Mouse (Mus musculus) heart, adult 2 months (tissue): ENCODE data around the gene Nrxn3. TPM values are rescaled to one million over a fixed set of nuclear protein-coding genes. Genes with fewer than 3 reads are reported as not detected.

ENCODE experiments used
- DNase-seq, 2 experiments: peaks; one replicate each; pipeline ENCODE4 v3.0.0; 2021
- H3K27ac ChIP-seq: fragments of 200-600 bp; 2 replicates; pipeline ENCODE4 v1.8.1; 2022
- H3K27me3 ChIP-seq: fragments of 200-500 bp; 2 replicates; pipeline ENCODE4 v1.6.1; 2012; ENCODE audit warnings: mild to moderate bottlenecking, low read length, inconsistent platforms, mixed read lengths; ENCODE audit not compliant: control insufficient read depth, insufficient read depth
- H3K36me3 ChIP-seq: fragments of 200-500 bp; 2 replicates; pipeline ENCODE4 v1.6.1; 2012; ENCODE audit warnings: low read length, inconsistent platforms; ENCODE audit not compliant: control insufficient read depth, insufficient read depth
- H3K4me1 ChIP-seq: fragments of 200-500 bp; 2 replicates; pipeline ENCODE4 v1.6.1; 2011; ENCODE audit warnings: low read length; ENCODE audit not compliant: control insufficient read depth, insufficient read depth
- H3K4me3 ChIP-seq: fragments of 200-600 bp; 2 replicates; pipeline ENCODE4 v1.8.1; 2022
- H3K79me2 ChIP-seq: fragments of 200-500 bp; replicated peaks from 2 replicates; pipeline ENCODE4 v1.6.1; 2012; ENCODE audit warnings: mild to moderate bottlenecking, inconsistent platforms, low read length, moderate library complexity, mixed read lengths; ENCODE audit not compliant: control insufficient read depth, insufficient read depth
- H3K9ac ChIP-seq: fragments of 200-500 bp; 2 replicates; pipeline ENCODE4 v1.6.1; 2012; ENCODE audit warnings: low read depth, mild to moderate bottlenecking, control low read depth, inconsistent platforms, low read length, mixed read lengths
- CTCF ChIP-seq: fragments of 200-600 bp; IDR thresholded peaks from 2 replicates; pipeline ENCODE4 v1.8.1; 2022; ENCODE audit warnings: antibody characterized with exemption, mild to moderate bottlenecking, moderate library complexity
- EP300 ChIP-seq: fragments of 200-500 bp; IDR thresholded peaks from 2 replicates; pipeline ENCODE4 v1.6.1; 2011; ENCODE audit warnings: low read depth, low read length, control low read depth; ENCODE audit not compliant: insufficient read depth
- POLR2A ChIP-seq: fragments of 200-500 bp; IDR thresholded peaks from 2 replicates; pipeline ENCODE4 v1.6.1; 2011; ENCODE audit warnings: mild to moderate bottlenecking, low read depth, low read length, control low read depth; ENCODE audit not compliant: insufficient read depth
- WGBS: fragments of 180-500 bp; shearing (Covaris S2); methylation state at CpG from one replicate; pipeline ENCODE4 v1.1.7; 2018; 5-methylcytosine and 5-hydroxymethylcytosine counted together
- intact Hi-C: fragments of 180-260 bp; cut with DNase I; formaldehyde crosslinking; loops from one replicate; pipeline ENCODE4 v1.15.1; 2025
- polyA plus RNA-seq: library from polyadenylated mRNA; depleted of rRNA; stranded (reverse); fragments of >200 nt; gene quantifications from 2 replicates; pipeline ENCODE4 v1.2.3, GENCODE M21; 2012
- total RNA-seq, 2 experiments: library from RNA; stranded (reverse); gene quantifications; 2 replicates each; pipeline ENCODE4 v1.2.3; 2021

The Nrxn3 gene
- total and polyA plus RNA-seq, 3 experiments = 0.18 to 0.31 TPM; not detected in 1

GRCm38 (mm10) chr12:89260076-89260475 is 537.4 kb downstream of the Nrxn3 start:
- Histone ChIP-seq H3K27me3 (no peaks in the 10 kb centered on the region), H3K27ac (no peak overlapping the region), H3K79me2 (no peaks in the 10 kb centered on the region), H3K4me3 (no peak overlapping the region), H3K9ac (no peak overlapping the region), H3K4me1 (no peaks in the 10 kb centered on the region), H3K36me3 (no peaks in the 10 kb centered on the region)
- no peak for TF ChIP-seq CTCF
- no peak for TF ChIP-seq POLR2A
- no peak for TF ChIP-seq EP300
- intact Hi-C loops = no loop called here
- 80% methylated on average over 24 of the region's 24 CpGs for WGBS
- DNase-seq = no peak

GRCm38 (mm10) chr12:89262261-89262660 is 539.6 kb downstream of the Nrxn3 start:
- Histone ChIP-seq H3K27ac (no peak overlapping the region), H3K79me2 (no peaks in the 10 kb centered on the region), H3K4me1 (no peaks in the 10 kb centered on the region), H3K27me3 (no peaks in the 10 kb centered on the region), H3K36me3 (no peaks in the 10 kb centered on the region), H3K9ac (no peak overlapping the region), H3K4me3 (no peak overlapping the region)
- DNase-seq = no peak
- intact Hi-C loops = no loop called here
- TF ChIP-seq POLR2A (no peak), EP300 (no peak), CTCF (no peak)
- WGBS = 64% methylated on average over 1 of the region's 1 CpGs

DNA sequence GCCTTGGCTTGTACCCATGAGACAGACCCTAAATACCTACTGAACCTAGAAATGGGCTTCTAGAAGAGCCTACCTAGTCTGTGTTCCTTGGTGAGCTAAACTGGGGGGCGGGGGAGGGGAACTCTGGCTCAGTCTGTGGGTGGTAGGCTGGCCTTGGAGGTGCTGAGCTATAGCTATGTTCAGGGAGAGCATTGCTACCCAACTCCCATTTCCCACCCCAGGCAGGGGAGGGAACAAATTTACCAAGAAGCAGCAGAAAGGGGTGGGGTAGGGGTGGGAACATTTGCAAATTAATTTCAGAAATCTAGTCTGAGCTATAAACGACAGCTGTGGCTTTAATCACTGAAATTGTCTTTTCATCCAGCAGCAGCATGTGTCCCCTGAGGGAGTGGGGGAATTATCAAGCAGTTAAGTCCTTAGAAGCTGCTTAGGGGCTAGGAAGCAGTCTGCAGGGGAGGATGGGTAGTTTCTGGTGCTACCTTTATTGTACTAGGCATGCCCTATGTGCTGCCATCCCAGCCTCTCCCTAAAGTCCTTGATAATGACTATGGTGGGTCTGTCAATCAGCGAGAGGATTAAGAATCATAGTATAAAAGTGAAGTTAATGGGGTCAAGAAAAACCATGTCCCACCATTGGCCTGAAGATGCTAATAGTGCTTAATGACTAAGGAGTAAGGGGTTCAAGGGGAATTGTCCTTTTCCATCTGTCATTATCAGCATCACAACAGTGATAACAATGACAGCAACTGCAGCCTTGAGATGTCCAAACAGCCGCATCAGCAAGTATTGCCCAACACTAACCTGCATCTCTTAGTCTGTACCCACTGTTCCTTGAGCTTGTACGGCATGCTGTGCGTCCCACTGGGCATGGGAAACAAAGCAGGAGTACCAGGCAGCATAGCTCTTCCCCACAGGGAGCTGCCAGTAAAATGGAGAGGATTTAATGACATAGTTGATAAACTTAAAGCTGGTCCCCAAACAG is 560.0 kb downstream of the Nrxn3 start:
- 65% methylated on average over 6 of the region's 6 CpGs for WGBS
- H3K9ac ChIP-seq = no peak overlapping the region
- H3K36me3 ChIP-seq = no peaks in the 10 kb centered on the region
- TF ChIP-seq CTCF (no peak), POLR2A (no peak), EP300 (no peak)
- H3K79me2 ChIP-seq = no peaks in the 10 kb centered on the region
- H3K27ac ChIP-seq = no peak overlapping the region
- no peak overlapping the region for H3K4me3 ChIP-seq
- no peaks in the 10 kb centered on the region for H3K27me3 ChIP-seq
- no peak for DNase-seq
- no peaks in the 10 kb centered on the region for H3K4me1 ChIP-seq
- intact Hi-C loops = no loop called here

GRCm38 (mm10) chr12:89284412-89284811 is 561.7 kb downstream of the Nrxn3 start:
- no peaks in the 10 kb centered on the region for H3K27me3 ChIP-seq
- no peak overlapping the region for H3K4me3 ChIP-seq
- no peaks in the 10 kb centered on the region for H3K36me3 ChIP-seq
- WGBS = 78% methylated on average over 3 of the region's 3 CpGs
- no peak overlapping the region for H3K27ac ChIP-seq
- intact Hi-C loops = no loop called here
- H3K79me2 ChIP-seq = no peaks in the 10 kb centered on the region
- no peak for DNase-seq
- H3K9ac ChIP-seq = no peak overlapping the region
- no peaks in the 10 kb centered on the region for H3K4me1 ChIP-seq
- TF ChIP-seq CTCF (no peak), EP300 (no peak), POLR2A (no peak)

DNA sequence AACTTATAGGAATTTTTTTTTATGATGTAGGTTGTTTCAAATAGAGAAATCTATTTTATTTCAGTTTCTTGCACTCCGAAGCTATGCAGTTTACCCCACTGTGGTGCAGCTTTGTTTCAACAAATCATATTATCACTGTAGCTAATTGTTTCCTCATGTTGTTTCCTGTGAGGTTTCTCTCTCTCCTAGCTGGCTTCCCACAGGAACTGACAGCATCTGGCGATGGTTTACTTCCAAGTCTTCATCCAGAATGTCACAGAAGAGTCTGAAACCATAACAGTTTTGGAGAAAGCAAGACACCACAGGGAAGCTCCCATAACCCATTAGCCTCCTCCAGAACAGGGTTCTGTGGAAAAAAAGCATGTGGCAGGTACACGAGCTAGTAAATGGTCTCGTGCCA is 564.4 kb downstream of the Nrxn3 start:
- DNase-seq = no peak
- Histone ChIP-seq H3K4me3 (no peak overlapping the region), H3K36me3 (no peaks in the 10 kb centered on the region), H3K9ac (no peak overlapping the region), H3K4me1 (no peaks in the 10 kb centered on the region), H3K27me3 (no peaks in the 10 kb centered on the region), H3K79me2 (no peaks in the 10 kb centered on the region), H3K27ac (no peak overlapping the region)
- intact Hi-C loops = no loop called here
- TF ChIP-seq EP300 = no peak
- WGBS = 34% methylated on average over 4 of the region's 4 CpGs

DNA sequence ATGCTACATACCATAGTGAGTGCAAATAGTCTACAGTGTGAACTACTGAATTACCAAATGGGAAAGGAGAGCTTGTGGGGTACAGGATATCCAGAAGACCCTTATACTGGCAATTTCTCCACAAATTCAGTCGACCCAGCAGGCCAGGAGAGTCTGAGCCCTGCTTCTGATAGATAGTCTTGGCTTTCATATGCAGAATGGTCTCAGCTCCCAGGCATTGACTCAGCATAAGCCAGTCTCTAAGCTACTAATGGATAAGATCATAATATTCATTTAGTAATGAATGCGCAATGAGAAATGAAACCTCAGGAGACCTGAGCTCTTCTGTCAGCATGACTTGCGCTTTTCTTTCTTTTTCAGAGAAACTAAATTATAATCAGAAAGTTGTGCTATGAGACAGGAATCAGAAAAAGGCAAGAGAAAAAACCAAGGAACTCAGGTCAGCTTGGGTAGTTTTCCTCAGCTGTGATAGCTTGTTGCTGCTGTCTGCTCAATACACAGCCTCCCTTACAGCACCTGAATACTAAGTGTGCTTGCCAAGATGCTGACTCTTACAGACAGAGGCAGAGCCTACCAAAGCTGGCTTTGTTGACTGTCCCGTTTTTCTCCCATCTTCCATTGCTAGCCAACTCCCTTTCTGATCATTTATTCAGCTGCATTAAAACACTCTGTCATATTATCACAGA is 567.1 kb downstream of the Nrxn3 start:
- intact Hi-C loops = no loop called here
- DNase-seq = no peak
- H3K4me3 ChIP-seq = no peak overlapping the region
- TF ChIP-seq CTCF = no peak
- TF ChIP-seq EP300 = no peak
- no peak for TF ChIP-seq POLR2A
- WGBS = 63% methylated on average over 4 of the region's 4 CpGs
- H3K27me3 ChIP-seq = no peaks in the 10 kb centered on the region
- no peaks in the 10 kb centered on the region for H3K4me1 ChIP-seq
- no peaks in the 10 kb centered on the region for H3K79me2 ChIP-seq
- H3K36me3 ChIP-seq = no peaks in the 10 kb centered on the region
- no peak overlapping the region for H3K9ac ChIP-seq
- no peak overlapping the region for H3K27ac ChIP-seq
